Mouse (Mus musculus) olfactory bulb, adult 2 months (tissue): ENCODE data around the gene Fam126a.

ENCODE experiments used
- CTCF ChIP-seq: fragments of 200-500 bp; IDR thresholded peaks from 2 replicates; pipeline ENCODE4 v1.5.1; 2012; ENCODE audit warnings: low read depth, mild to moderate bottlenecking, low read length, moderate library complexity; ENCODE audit not compliant: insufficient read depth
- POLR2A ChIP-seq: fragments of 200-500 bp; IDR thresholded peaks from 2 replicates; pipeline ENCODE4 v1.6.1; 2012; ENCODE audit warnings: mild to moderate bottlenecking, low read depth, low read length, moderate library complexity; ENCODE audit not compliant: insufficient read depth

- TF ChIP-seq POLR2A = no peak
- TF ChIP-seq CTCF = no peak
Observed at GRCm38 (mm10) chr5:23900190-23900589, 130.3 kb downstream of the Fam126a start.
